Mouse (Mus musculus): ENCODE results near the gene 4930452B06Rik. TPM values are rescaled to one million over a fixed set of nuclear protein-coding genes. Genes with fewer than 3 reads are reported as not detected.

Gene 4930452B06Rik
- polyA plus RNA-seq, 1 experiment from 2014 or later, result 18.5 TPM

DNA sequence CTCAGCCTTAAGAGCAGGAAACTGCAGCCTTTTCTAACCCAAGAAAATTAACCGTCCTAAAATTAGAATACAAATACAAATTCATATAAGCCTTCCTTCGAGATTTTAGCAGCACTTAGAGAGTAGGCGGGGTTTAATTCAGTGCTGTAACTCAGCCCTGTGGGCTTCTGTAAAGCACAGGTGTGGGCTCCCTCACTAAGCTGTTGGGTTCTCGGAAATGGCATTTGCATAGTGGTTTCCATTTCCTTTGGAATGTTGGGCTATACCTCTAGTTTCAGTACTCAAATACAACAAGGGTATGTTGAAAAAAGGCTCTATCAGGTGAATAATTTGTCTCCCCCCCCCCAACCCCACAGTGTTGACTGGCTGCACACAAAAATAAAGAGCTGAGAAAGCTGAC is 206.3 kb downstream of the 4930452B06Rik start:
- ATAC-seq (replicated peaks; ENCODE audit: extremely low read depth, insufficient read depth, low FRiP score), result no peak
- no peaks in the 10 kb centered on the region for H3K9me3 ChIP-seq (replicated peaks; ENCODE audit: control insufficient read depth, low read length)

DNA sequence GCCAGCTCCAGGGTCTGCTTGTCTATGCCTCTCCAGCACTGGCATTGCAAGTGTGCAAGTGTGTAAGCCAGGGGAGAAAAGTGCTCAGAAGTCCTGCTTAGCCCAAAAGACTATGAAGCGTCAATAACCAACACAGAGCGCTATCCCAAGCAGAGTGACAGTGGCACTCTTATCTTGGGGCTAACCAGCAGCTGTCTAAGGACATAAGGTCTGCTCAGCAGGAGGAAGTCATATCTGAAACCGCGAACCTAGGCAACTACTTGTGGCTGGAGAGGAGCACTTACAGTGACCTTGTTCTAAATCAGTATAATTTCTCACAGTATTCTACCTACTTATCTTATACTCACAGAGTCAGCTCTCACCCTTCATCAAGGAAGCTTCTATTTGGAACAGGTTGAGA is 214.9 kb downstream of the 4930452B06Rik start:
- no peak overlapping the region for H3K4me2 ChIP-seq (ENCODE audit: low read depth, low read length)

More for the DNA sequence above, 206.3 kb downstream of the 4930452B06Rik start:
- Histone ChIP-seq H3K36me3 (ENCODE audit: control insufficient read depth, insufficient read depth) (no peaks in the 10 kb centered on the region), H3K4me2 (ENCODE audit: low read depth, low read length) (no peak overlapping the region), H3K4me3 (ENCODE audit: low read length) (no peak overlapping the region), H3K27me3 (ENCODE audit: control insufficient read depth, insufficient read depth, low read length) (no peaks in the 10 kb centered on the region), H3K4me1 (ENCODE audit: control insufficient read depth, insufficient read depth, low read length) (peaks cover 4% of the 10 kb centered on the region; the same call in 1 of the 2 replicates), H3K27ac (ENCODE audit: low read length) (no peak overlapping the region), H3K9ac (ENCODE audit: low read length) (no peak overlapping the region)
- 62% methylated on average over 4 of the region's 4 CpGs for WGBS

DNA sequence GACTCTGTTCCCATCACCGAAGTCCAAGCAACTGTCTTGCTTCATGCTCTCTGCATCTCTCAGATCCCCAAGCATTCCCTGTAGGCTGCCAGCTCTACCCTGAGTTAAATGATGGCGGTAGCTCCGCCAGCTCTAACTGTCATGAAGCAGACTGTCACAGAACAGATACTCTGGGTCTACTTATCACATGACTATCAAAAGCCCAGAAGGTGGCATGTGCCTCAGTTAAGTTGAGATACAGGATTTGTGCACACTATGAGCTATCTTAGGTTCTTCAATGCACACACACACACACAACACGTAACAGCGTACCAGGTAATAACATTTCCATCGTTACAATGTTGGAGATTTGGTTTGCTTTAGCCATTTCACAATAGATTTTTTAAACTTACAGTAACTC is 215.7 kb downstream of the 4930452B06Rik start:
- Histone ChIP-seq H3K9me3 (replicated peaks; ENCODE audit: control insufficient read depth, low read length) (no peaks in the 10 kb centered on the region), H3K9ac (ENCODE audit: low read length) (no peak overlapping the region), H3K27ac (ENCODE audit: low read length) (no peak overlapping the region), H3K4me3 (ENCODE audit: low read length) (no peak overlapping the region), H3K4me2 (ENCODE audit: low read depth, low read length) (no peak overlapping the region), H3K36me3 (ENCODE audit: control insufficient read depth, insufficient read depth) (no peaks in the 10 kb centered on the region), H3K4me1 (ENCODE audit: control insufficient read depth, insufficient read depth, low read length) (0 out of 2 replicates have a peak, but pooled peaks cover 2% of the 10 kb centered on the region), H3K27me3 (ENCODE audit: control insufficient read depth, insufficient read depth, low read length) (no peaks in the 10 kb centered on the region)
- WGBS, result 94% methylated on average over 6 of the region's 6 CpGs
- ATAC-seq (replicated peaks; ENCODE audit: extremely low read depth, insufficient read depth, low FRiP score), result no peak

More for the DNA sequence above, 214.9 kb downstream of the 4930452B06Rik start:
- 38% methylated on average over 4 of the region's 4 CpGs for WGBS
- ATAC-seq (replicated peaks; ENCODE audit: extremely low read depth, insufficient read depth, low FRiP score), result no peak
- Histone ChIP-seq H3K36me3 (ENCODE audit: control insufficient read depth, insufficient read depth) (no peaks in the 10 kb centered on the region), H3K9ac (ENCODE audit: low read length) (no peak overlapping the region), H3K27ac (ENCODE audit: low read length) (no peak overlapping the region), H3K4me1 (ENCODE audit: control insufficient read depth, insufficient read depth, low read length) (0 out of 2 replicates have a peak, but pooled peaks cover 2% of the 10 kb centered on the region), H3K27me3 (ENCODE audit: control insufficient read depth, insufficient read depth, low read length) (no peaks in the 10 kb centered on the region), H3K9me3 (replicated peaks; ENCODE audit: control insufficient read depth, low read length) (no peaks in the 10 kb centered on the region), H3K4me3 (ENCODE audit: low read length) (no peak overlapping the region)

DNA sequence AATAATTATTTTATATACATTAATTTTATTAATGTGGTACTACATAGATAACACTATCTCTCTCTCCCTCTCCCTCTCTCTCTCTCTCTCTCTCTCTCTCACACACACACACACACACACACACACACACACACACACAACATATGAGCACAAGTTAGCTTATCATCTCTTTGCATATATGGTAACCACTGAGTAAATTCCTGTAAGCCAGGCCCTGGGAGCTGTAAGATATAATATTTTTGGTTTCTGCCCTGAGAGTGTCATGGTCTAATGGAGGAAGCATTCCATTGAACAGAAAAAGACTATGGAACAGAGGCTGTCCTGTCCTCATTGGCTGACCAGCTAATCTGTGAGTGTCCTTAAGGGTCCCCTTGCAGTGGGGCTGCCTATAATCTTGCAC is 216.7 kb downstream of the 4930452B06Rik start:
- no peak overlapping the region for H3K4me2 ChIP-seq (ENCODE audit: low read depth, low read length)
- no peak for ATAC-seq (replicated peaks; ENCODE audit: extremely low read depth, insufficient read depth, low FRiP score)
- H3K4me1 ChIP-seq (ENCODE audit: control insufficient read depth, insufficient read depth, low read length), result 0 out of 2 replicates have a peak, but pooled peaks cover 2% of the 10 kb centered on the region
- no peaks in the 10 kb centered on the region for H3K9me3 ChIP-seq (replicated peaks; ENCODE audit: control insufficient read depth, low read length)
- no peak overlapping the region for H3K4me3 ChIP-seq (ENCODE audit: low read length)
- H3K27ac ChIP-seq (ENCODE audit: low read length), result no peak overlapping the region
- H3K9ac ChIP-seq (ENCODE audit: low read length), result no peak overlapping the region
- H3K27me3 ChIP-seq (ENCODE audit: control insufficient read depth, insufficient read depth, low read length), result no peaks in the 10 kb centered on the region
- no peaks in the 10 kb centered on the region for H3K36me3 ChIP-seq (ENCODE audit: control insufficient read depth, insufficient read depth)

DNA sequence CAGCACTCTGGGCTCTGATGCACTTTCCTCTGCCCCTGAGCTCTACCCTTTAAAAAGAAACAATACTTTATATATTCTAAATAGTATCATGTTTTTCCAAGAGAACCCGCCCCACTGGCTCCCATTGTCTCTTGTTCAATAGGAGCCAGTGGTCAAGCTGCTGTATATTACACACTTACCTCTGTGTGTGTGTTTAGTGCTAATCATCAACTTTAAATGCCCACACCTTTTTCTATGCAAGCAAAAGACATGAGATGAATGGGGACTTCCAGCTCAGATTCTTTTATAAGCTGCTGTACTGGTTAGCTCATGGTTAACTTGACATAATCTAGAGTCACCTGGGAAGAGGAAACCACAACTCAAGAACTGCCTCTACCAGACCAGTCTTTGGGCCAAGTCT is 218.7 kb downstream of the 4930452B06Rik start:
- no peaks in the 10 kb centered on the region for H3K36me3 ChIP-seq (ENCODE audit: control insufficient read depth, insufficient read depth)
- no peak overlapping the region for H3K4me3 ChIP-seq (ENCODE audit: low read length)
- H3K9ac ChIP-seq (ENCODE audit: low read length), result no peak overlapping the region
- H3K27ac ChIP-seq (ENCODE audit: low read length), result no peak overlapping the region
- H3K4me2 ChIP-seq (ENCODE audit: low read depth, low read length), result no peak overlapping the region
- no peaks in the 10 kb centered on the region for H3K9me3 ChIP-seq (replicated peaks; ENCODE audit: control insufficient read depth, low read length)
- 0 out of 2 replicates have a peak, but pooled peaks cover 2% of the 10 kb centered on the region for H3K4me1 ChIP-seq (ENCODE audit: control insufficient read depth, insufficient read depth, low read length)
- 79% methylated on average over 1 of the region's 1 CpGs for WGBS
- no peaks in the 10 kb centered on the region for H3K27me3 ChIP-seq (ENCODE audit: control insufficient read depth, insufficient read depth, low read length)
- no peak for ATAC-seq (replicated peaks; ENCODE audit: extremely low read depth, insufficient read depth, low FRiP score)

DNA sequence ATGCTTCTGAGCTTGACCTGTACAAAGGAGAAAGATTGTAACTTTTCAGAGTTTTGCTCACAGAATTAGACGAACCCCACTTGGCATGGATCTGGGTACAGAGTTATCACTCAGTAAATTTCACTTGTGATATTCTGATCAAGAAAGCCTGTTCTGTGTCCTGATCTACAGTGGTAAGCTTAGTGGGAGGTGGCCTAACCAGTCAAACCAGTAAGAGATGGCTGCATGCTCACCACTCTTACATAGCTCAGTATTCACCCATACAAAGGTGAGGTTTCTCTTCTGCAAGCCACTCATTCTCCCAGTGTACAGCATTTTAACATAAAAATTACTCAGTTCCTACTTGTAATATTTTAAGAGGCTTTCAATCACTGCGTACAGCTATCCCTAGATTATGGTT is 221.7 kb downstream of the 4930452B06Rik start:
- Histone ChIP-seq H3K4me2 (ENCODE audit: low read depth, low read length) (no peak overlapping the region), H3K27me3 (ENCODE audit: control insufficient read depth, insufficient read depth, low read length) (no peaks in the 10 kb centered on the region), H3K9ac (ENCODE audit: low read length) (no peak overlapping the region), H3K4me3 (ENCODE audit: low read length) (no peak overlapping the region), H3K9me3 (replicated peaks; ENCODE audit: control insufficient read depth, low read length) (no peaks in the 10 kb centered on the region), H3K4me1 (ENCODE audit: control insufficient read depth, insufficient read depth, low read length) (no peaks in the 10 kb centered on the region), H3K36me3 (ENCODE audit: control insufficient read depth, insufficient read depth) (no peaks in the 10 kb centered on the region), H3K27ac (ENCODE audit: low read length) (no peak overlapping the region)
- no peak for ATAC-seq (replicated peaks; ENCODE audit: extremely low read depth, insufficient read depth, low FRiP score)
- WGBS, result 79% methylated on average over 2 of the region's 2 CpGs

DNA sequence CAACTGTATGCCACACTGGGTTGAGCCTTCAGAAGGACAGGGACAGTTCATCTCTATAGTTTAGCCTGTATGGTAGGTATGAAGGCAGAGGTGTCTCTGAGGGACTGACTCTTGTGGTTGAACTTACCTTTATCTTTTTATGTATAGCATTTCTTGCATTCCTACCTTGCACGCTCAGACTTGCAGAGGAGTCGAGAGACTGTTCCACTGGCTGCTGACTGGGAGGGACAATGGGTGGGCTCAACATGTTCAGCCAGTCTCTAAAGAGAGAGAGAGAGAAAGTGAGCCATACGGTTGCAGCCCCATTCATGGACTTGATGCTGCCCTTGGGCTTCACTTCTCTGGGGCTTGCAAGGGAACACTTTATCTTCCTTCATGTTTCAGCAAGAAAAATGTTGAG is 223.3 kb downstream of the 4930452B06Rik start:
- Histone ChIP-seq H3K27ac (ENCODE audit: low read length) (no peak overlapping the region), H3K4me3 (ENCODE audit: low read length) (no peak overlapping the region), H3K4me2 (ENCODE audit: low read depth, low read length) (no peak overlapping the region), H3K4me1 (ENCODE audit: control insufficient read depth, insufficient read depth, low read length) (no peaks in the 10 kb centered on the region), H3K27me3 (ENCODE audit: control insufficient read depth, insufficient read depth, low read length) (no peaks in the 10 kb centered on the region), H3K36me3 (ENCODE audit: control insufficient read depth, insufficient read depth) (no peaks in the 10 kb centered on the region), H3K9ac (ENCODE audit: low read length) (no peak overlapping the region), H3K9me3 (replicated peaks; ENCODE audit: control insufficient read depth, low read length) (no peaks in the 10 kb centered on the region)
- WGBS, result 60% methylated on average over 3 of the region's 3 CpGs
- ATAC-seq (replicated peaks; ENCODE audit: extremely low read depth, insufficient read depth, low FRiP score), result no peak

DNA sequence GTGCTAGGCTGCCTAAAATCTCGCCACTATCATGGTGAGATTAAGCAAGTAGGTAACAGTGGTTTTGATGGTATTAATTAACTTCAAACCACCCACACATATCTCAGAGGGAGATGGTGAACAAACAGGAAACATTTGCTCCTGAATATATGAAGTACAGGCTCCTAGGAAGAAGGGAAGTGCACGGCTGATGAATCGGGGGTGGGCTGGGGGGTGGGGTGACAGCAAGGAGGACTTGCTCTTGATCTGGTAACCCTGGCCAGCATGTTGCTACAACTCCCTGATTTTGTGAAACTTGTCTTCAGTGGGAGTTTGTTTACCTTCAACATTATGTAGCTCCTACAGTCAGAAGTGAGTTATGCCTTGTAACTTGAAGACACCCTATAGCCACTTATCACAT is 224.4 kb downstream of the 4930452B06Rik start:
- no peaks in the 10 kb centered on the region for H3K27me3 ChIP-seq (ENCODE audit: control insufficient read depth, insufficient read depth, low read length)
- H3K27ac ChIP-seq (ENCODE audit: low read length), result no peak overlapping the region
- H3K4me3 ChIP-seq (ENCODE audit: low read length), result no peak overlapping the region
- ATAC-seq (replicated peaks; ENCODE audit: extremely low read depth, insufficient read depth, low FRiP score), result no peak
- no peaks in the 10 kb centered on the region for H3K36me3 ChIP-seq (ENCODE audit: control insufficient read depth, insufficient read depth)
- H3K4me1 ChIP-seq (ENCODE audit: control insufficient read depth, insufficient read depth, low read length), result no peaks in the 10 kb centered on the region
- WGBS, result 58% methylated on average over 3 of the region's 3 CpGs
- no peaks in the 10 kb centered on the region for H3K9me3 ChIP-seq (replicated peaks; ENCODE audit: control insufficient read depth, low read length)
- no peak overlapping the region for H3K4me2 ChIP-seq (ENCODE audit: low read depth, low read length)
- H3K9ac ChIP-seq (ENCODE audit: low read length), result no peak overlapping the region

DNA sequence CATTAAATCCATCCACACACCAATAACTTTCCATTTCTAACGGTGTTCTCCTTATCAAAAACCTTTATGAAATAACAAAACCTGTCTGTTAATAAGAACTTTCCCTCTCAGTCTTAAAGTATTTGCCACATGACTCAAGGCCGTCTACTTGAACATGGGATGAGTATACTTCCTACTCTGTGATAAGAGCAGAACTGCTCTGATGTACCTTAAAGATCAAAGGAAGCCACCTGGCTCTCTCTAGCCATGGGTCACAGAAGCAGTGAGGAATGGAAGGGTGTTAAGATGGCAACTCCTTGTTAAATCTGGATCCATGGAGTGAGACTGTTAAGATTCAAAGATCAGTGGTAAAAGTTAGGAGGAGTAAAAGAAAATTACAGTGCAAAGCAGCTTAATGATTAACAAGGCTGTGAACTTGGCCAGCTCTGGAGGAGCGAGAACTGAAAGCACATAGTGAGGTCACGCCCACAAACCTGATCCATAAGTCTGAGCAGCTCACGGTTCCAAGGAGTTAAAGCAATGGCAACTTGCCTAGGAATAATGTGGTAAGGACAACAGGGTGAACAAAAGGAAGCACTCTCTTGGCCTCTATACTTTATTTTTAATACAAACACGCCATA is 235.3 kb downstream of the 4930452B06Rik start:
- no peaks in the 10 kb centered on the region for H3K4me1 ChIP-seq (ENCODE audit: control insufficient read depth, insufficient read depth, low read length)
- no peak overlapping the region for H3K4me2 ChIP-seq (ENCODE audit: low read depth, low read length)
- no peaks in the 10 kb centered on the region for H3K27me3 ChIP-seq (ENCODE audit: control insufficient read depth, insufficient read depth, low read length)
- no peak overlapping the region for H3K27ac ChIP-seq (ENCODE audit: low read length)
- WGBS, result 68% methylated on average over 6 of the region's 6 CpGs
- H3K36me3 ChIP-seq (ENCODE audit: control insufficient read depth, insufficient read depth), result no peaks in the 10 kb centered on the region
- H3K4me3 ChIP-seq (ENCODE audit: low read length), result no peak overlapping the region
- H3K9ac ChIP-seq (ENCODE audit: low read length), result no peak overlapping the region
- no peaks in the 10 kb centered on the region for H3K9me3 ChIP-seq (replicated peaks; ENCODE audit: control insufficient read depth, low read length)
- no peak for ATAC-seq (replicated peaks; ENCODE audit: extremely low read depth, insufficient read depth, low FRiP score)
